Mouse (Mus musculus) CH12.LX (cell line): ENCODE data around the gene Pcsk6. TPM values are rescaled to one million over a fixed set of nuclear protein-coding genes. Genes with fewer than 3 reads are reported as not detected.

ENCODE experiments used
- DNase-seq: peaks from one replicate; pipeline ENCODE4 v3.0.0-alpha.2; 2013; ENCODE audit errors: extremely low read depth
- H3K27ac ChIP-seq: 2 replicates; pipeline ENCODE4 v1.5.1; 2012; ENCODE audit warnings: low read depth, mild to moderate bottlenecking, control low read depth, moderate library complexity; ENCODE audit not compliant: insufficient read depth
- H3K27me3 ChIP-seq: replicated peaks from 2 replicates; pipeline ENCODE3; 2012; ENCODE audit warnings: inconsistent platforms
- H3K36me3 ChIP-seq, 2 experiments: replicated peaks in 1 of 2; 2 replicates each; pipeline versions ENCODE3 to v1.6.1; 2012; ENCODE audit warnings: inconsistent platforms in 1 of 2, low read length in 1 of 2, mild to moderate bottlenecking in 1 of 2, mixed read lengths in 1 of 2, moderate library complexity in 1 of 2; ENCODE audit not compliant: control insufficient read depth in 1 of 2, insufficient read depth in 1 of 2
- H3K4me1 ChIP-seq, 2 experiments: 2 replicates each; pipeline ENCODE4 v1.6.1; 2012; ENCODE audit warnings: inconsistent platforms in 1 of 2, moderate library complexity in 1 of 2; ENCODE audit not compliant: insufficient read depth in 2 of 2, control insufficient read depth in 1 of 2
- H3K4me2 ChIP-seq: 2 replicates; pipeline ENCODE4 v1.6.1; 2012; ENCODE audit warnings: low read depth, mild to moderate bottlenecking, control low read depth; ENCODE audit not compliant: poor library complexity, insufficient read depth, severe bottlenecking
- H3K4me3 ChIP-seq, 3 experiments: fragments of 150-350 bp in 1 of 3; sonication (generic) in 1 of 3; replicated peaks in 1 of 3; 2 replicates each; pipeline versions ENCODE3 to v1.5.1; 2011 to 2012; ENCODE audit warnings: low read depth in 2 of 3, low read length in 2 of 3, mild to moderate bottlenecking in 2 of 3, moderate library complexity in 2 of 3, control low read depth in 1 of 3, improper control_type of control experiment in 1 of 3, inconsistent platforms in 1 of 3, mixed read lengths in 1 of 3; ENCODE audit not compliant: poor library complexity in 1 of 3
- H3K79me2 ChIP-seq: replicated peaks from 2 replicates; pipeline ENCODE4 v1.6.1; 2012; ENCODE audit warnings: mild to moderate bottlenecking, moderate library complexity; ENCODE audit not compliant: control insufficient read depth, poor library complexity, insufficient read depth, severe bottlenecking; ENCODE audit errors: extremely low read depth
- H3K9ac ChIP-seq: 2 replicates; pipeline ENCODE4 v1.6.1; 2012; ENCODE audit warnings: low read depth, mild to moderate bottlenecking, control low read depth, moderate library complexity; ENCODE audit not compliant: insufficient read depth
- H3K9me3 ChIP-seq: replicated peaks from 2 replicates; pipeline ENCODE3; 2012; ENCODE audit warnings: low read length, inconsistent platforms, mixed read lengths
- BHLHE40 ChIP-seq: IDR thresholded peaks from 2 replicates; pipeline ENCODE4 v1.6.1; 2011; ENCODE audit warnings: mild to moderate bottlenecking, low read depth, low read length, improper control_type of control experiment
- CTCF ChIP-seq, 2 experiments: IDR thresholded peaks in 1 of 2; conservative IDR thresholded peaks in 1 of 2; 2 replicates each; pipeline ENCODE4 v1.5.1; 2011 to 2012; ENCODE audit warnings: low read depth in 2 of 2, low read length in 2 of 2, improper control_type of control experiment in 1 of 2, inconsistent platforms in 1 of 2, mild to moderate bottlenecking in 1 of 2, moderate library complexity in 1 of 2
- EP300 ChIP-seq: IDR thresholded peaks from 2 replicates; pipeline ENCODE4 v1.6.1; 2011; ENCODE audit warnings: low read length, improper control_type of control experiment
- ETS1 ChIP-seq: conservative IDR thresholded peaks from 2 replicates; pipeline ENCODE4 v1.6.1; 2012; ENCODE audit warnings: low read depth, mild to moderate bottlenecking, inconsistent platforms, low read length, improper control_type of control experiment, moderate library complexity
- GABPA ChIP-seq: IDR thresholded peaks from 2 replicates; pipeline ENCODE4 v1.6.1; 2012; ENCODE audit warnings: low read depth, low read length, improper control_type of control experiment, inconsistent platforms; ENCODE audit not compliant: insufficient replicate concordance
- HCFC1 ChIP-seq: IDR thresholded peaks from 2 replicates; pipeline ENCODE4 v1.6.1; 2012; ENCODE audit warnings: low read depth, mild to moderate bottlenecking, inconsistent platforms, low read length, improper control_type of control experiment
- IRF4 ChIP-seq: IDR thresholded peaks from 2 replicates; pipeline ENCODE4 v1.6.1; 2014; ENCODE audit warnings: low read depth, mild to moderate bottlenecking, inconsistent platforms, low read length, improper control_type of control experiment
- KAT2A ChIP-seq: IDR thresholded peaks from 2 replicates; pipeline ENCODE4 v1.6.1; 2012; ENCODE audit warnings: low read length, improper control_type of control experiment, inconsistent platforms; ENCODE audit not compliant: insufficient replicate concordance
- MAFK ChIP-seq: IDR thresholded peaks from 2 replicates; pipeline ENCODE4 v1.6.1; 2011; ENCODE audit warnings: low read length, improper control_type of control experiment; ENCODE audit not compliant: insufficient replicate concordance
- MAX ChIP-seq: IDR thresholded peaks from 2 replicates; pipeline ENCODE4 v1.6.1; 2011; ENCODE audit warnings: low read length, improper control_type of control experiment
- MEF2A ChIP-seq: IDR thresholded peaks from 2 replicates; pipeline ENCODE4 v1.6.1; 2014; ENCODE audit warnings: low read depth, mild to moderate bottlenecking, inconsistent platforms, low read length, improper control_type of control experiment, borderline replicate concordance
- MXI1 ChIP-seq: IDR thresholded peaks from 2 replicates; pipeline ENCODE4 v1.6.1; 2011; ENCODE audit warnings: mild to moderate bottlenecking, low read depth, low read length, improper control_type of control experiment
- NELFE ChIP-seq: IDR thresholded peaks from 2 replicates; pipeline ENCODE4 v1.6.1; 2011; ENCODE audit warnings: low read depth, low read length, improper control_type of control experiment
- PAX5 ChIP-seq: IDR thresholded peaks from 2 replicates; pipeline ENCODE4 v1.6.1; 2012; ENCODE audit warnings: low read length, inconsistent platforms, mixed read lengths
- POLR2A ChIP-seq: IDR thresholded peaks from 2 replicates; pipeline ENCODE4 v1.6.1; 2011; ENCODE audit warnings: low read depth, mild to moderate bottlenecking, improper control_type of control experiment, low read length
- RAD21 ChIP-seq: IDR thresholded peaks from 2 replicates; pipeline ENCODE4 v1.6.1; 2011; ENCODE audit warnings: low read depth, mild to moderate bottlenecking, low read length, improper control_type of control experiment, moderate library complexity
- RCOR1 ChIP-seq: conservative IDR thresholded peaks from 2 replicates; pipeline ENCODE4 v1.6.1; 2012; ENCODE audit warnings: low read depth, mild to moderate bottlenecking, inconsistent platforms, low read length, improper control_type of control experiment
- SMC3 ChIP-seq: IDR thresholded peaks from 2 replicates; pipeline ENCODE4 v1.6.1; 2011; ENCODE audit warnings: low read depth, low read length, improper control_type of control experiment
- TBP ChIP-seq: conservative IDR thresholded peaks from 2 replicates; pipeline ENCODE4 v1.6.1; 2011; ENCODE audit warnings: low read depth, low read length, improper control_type of control experiment
- TCF12 ChIP-seq: IDR thresholded peaks from 2 replicates; pipeline ENCODE4 v1.6.1; 2014; ENCODE audit warnings: low read depth, mild to moderate bottlenecking, inconsistent platforms, low read length, improper control_type of control experiment
- USF1 ChIP-seq: IDR thresholded peaks from 2 replicates; pipeline ENCODE4 v1.6.1; 2014; ENCODE audit warnings: low read depth, mild to moderate bottlenecking, inconsistent platforms, low read length, improper control_type of control experiment
- ZKSCAN1 ChIP-seq: IDR thresholded peaks from 2 replicates; pipeline ENCODE4 v1.6.1; 2012; ENCODE audit warnings: low read depth, inconsistent platforms, low read length, improper control_type of control experiment, borderline replicate concordance
- ZNF384 ChIP-seq: IDR thresholded peaks from 2 replicates; pipeline ENCODE4 v1.6.1; 2012; ENCODE audit warnings: low read depth, low read length, improper control_type of control experiment, inconsistent platforms
- dilution Hi-C: fragments of 300-500 bp; cut with MboI; formaldehyde crosslinking; loops from 2 replicates; pipeline ENCODE4 v1.14.3; 2020; ENCODE audit warnings: low sequenced_read_pairs; ENCODE audit not compliant: extremely low pct_unique_long_range_greater_than_20kb, extremely low pct_ligation_motif_present
- in situ Hi-C: fragments of 300-500 bp; cut with MboI; formaldehyde crosslinking; loops from 3 replicates; pipeline ENCODE4 v1.14.3; 2019; ENCODE audit warnings: low sequenced_read_pairs, low pct_ligation_motif_present, low pct_unique_long_range_greater_than_20kb, mixed read lengths
- polyA plus RNA-seq: library from polyadenylated mRNA; unstranded; fragments of >175 nt; gene quantifications from 2 replicates; pipeline ENCODE4 v1.2.1, GENCODE M21; 2012; ENCODE audit warnings: low read depth; ENCODE audit not compliant: insufficient read length
- total RNA-seq, 2 experiments: library from RNA; depleted of rRNA; stranded (reverse); fragments of 300-350 nt in 1 of 2; fragments of >200 nt in 1 of 2; gene quantifications; 2 replicates each; pipeline ENCODE4 v1.2.3; 2012 to 2014

Gene Pcsk6
- total and polyA plus RNA-seq, 3 experiments = not detected

DNA sequence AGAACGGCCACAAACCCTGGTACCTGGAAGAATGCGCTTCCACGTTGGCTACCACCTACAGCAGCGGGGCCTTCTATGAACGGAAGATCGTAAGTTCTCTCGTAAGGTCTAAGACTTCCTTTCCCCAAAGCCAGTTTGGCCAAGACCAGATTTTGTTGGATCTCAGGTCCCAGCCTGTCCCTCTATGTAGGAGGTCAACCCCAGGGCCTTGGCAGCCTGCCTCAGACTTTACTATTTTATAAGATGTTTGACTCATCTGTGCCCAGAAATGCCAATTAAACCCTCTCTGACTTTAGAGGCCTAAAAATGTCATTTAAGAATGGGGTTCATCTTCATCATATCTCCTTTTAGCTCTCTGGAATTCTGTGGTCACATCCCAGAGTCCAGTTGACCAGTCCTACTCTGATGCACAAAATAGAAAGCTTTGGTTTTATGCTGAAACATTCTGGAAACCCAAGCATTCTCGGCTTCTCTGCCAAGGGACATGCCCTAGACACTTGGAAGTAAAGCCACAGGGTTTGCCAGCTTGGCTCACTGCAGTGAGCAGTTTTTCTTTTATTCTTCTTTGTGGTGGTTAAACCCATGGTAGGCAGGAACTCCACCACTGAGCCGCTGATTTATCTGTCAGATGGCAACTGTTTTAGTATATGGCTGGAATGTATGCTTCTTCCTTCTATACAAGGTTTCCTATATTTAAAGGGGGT, 97.8 kb downstream of the Pcsk6 start:
- Histone ChIP-seq H3K4me1 (no peaks in the 10 kb centered on the region), H3K9me3 (no peaks in the 10 kb centered on the region), H3K4me3 (no peak overlapping the region), H3K27ac (no peak overlapping the region), H3K36me3 (no peaks in the 10 kb centered on the region), H3K4me2 (no peak overlapping the region), H3K79me2 (no peaks in the 10 kb centered on the region), H3K27me3 (peaks cover 91% of the 10 kb centered on the region), H3K9ac (no peak overlapping the region)
- in situ Hi-C loops = no loop called here
- dilution Hi-C loops = no loop called here
- DNase-seq = no peak
- TF ChIP-seq HCFC1 (no peak), TBP (no peak), ETS1 (no peak), MXI1 (no peak), RCOR1 (no peak), POLR2A (no peak), SMC3 (no peak), USF1 (no peak), EP300 (no peak), PAX5 (no peak), TCF12 (no peak)

DNA sequence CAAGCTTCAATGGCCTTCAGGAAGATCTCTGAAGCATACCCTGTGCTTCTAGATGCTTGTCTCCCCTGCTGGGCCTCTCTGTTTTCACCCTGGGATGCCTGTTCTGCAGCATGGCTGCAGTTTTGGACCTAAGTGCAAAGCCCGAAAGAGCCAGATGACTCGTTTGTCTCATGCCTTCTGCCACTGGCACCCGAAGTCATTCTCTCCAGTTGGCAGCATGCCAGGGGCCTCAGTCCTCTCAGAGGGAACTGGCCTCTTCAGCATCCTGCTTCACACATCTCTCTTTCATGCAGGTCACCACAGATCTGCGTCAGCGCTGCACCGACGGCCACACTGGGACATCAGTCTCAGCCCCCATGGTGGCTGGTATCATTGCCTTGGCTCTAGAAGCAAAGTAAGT, 101.1 kb downstream of the Pcsk6 start:
- H3K9me3 ChIP-seq = no peaks in the 10 kb centered on the region
- H3K27me3 ChIP-seq = peaks cover 84% of the 10 kb centered on the region
- H3K9ac ChIP-seq = no peak overlapping the region
- DNase-seq = no peak
- TF ChIP-seq GABPA (no peak), BHLHE40 (no peak), MAX (no peak), ZNF384 (no peak), MXI1 (no peak), EP300 (no peak), KAT2A (no peak), POLR2A (no peak), MEF2A (no peak), HCFC1 (no peak), CTCF (conservative IDR thresholded peaks at IDR 0.05 in 1 of 2, IDR thresholded peaks at IDR 0.05 in 1 of 2; ENCODE audit: low read depth in 2 of 2, low read length in 2 of 2) (no peak), RAD21 (no peak), MAFK (no peak), IRF4 (no peak), NELFE (no peak), ZKSCAN1 (no peak), USF1 (no peak), RCOR1 (no peak)
- no peaks in the 10 kb centered on the region; a peak in 1 of 4 replicates for H3K4me1 ChIP-seq
- H3K27ac ChIP-seq = no peak overlapping the region
- in situ Hi-C loops = no loop called here
- H3K36me3 ChIP-seq = no peaks in the 10 kb centered on the region
- H3K4me3 ChIP-seq = no peak overlapping the region
- dilution Hi-C loops = no loop called here
- H3K79me2 ChIP-seq = no peaks in the 10 kb centered on the region
- H3K4me2 ChIP-seq = no peak overlapping the region
